Mouse (Mus musculus): ENCODE results near the gene Rdh16f1. TPM values are rescaled to one million over a fixed set of nuclear protein-coding genes. Genes with fewer than 3 reads are reported as not detected.
"Not testable (repeated sequence)": the region's sequence is repeated elsewhere in the genome, so short reads cannot be mapped to it uniquely, and the experiment has no call there.

The Rdh16f1 gene
- total and polyA plus RNA-seq, 3 experiments = not detected

DNA sequence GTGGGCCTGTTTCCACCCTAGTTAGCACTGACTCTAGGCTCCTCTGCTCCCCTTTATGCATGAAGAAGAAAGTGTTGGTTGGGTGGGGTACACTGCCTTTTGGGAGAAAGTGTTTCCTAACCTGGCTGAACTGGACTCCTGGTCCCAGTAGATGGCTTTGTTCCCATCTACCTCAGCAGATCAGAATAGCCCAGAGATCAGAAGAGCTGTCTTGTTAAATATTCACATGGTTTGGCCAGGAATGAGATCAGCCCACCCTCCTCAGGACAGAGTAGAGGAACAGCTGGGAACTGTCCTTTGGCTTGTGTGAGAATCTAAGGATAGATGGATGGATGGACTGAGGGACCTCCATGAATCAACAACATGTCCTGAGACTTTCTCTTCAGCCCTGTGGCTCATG is 56.3 kb downstream of the Rdh16f1 start:
- H3K4me3 ChIP-seq (replicated peaks in 1 of 3; ENCODE audit: low read depth in 2 of 3, low read length in 2 of 3, poor library complexity in 1 of 3) = no peak overlapping the region
- H3K9ac ChIP-seq (ENCODE audit: insufficient read depth, low read depth) = no peak overlapping the region
- no peak overlapping the region for H3K27ac ChIP-seq (ENCODE audit: insufficient read depth, low read depth)
- peaks cover 21% of the 10 kb centered on the region for H3K27me3 ChIP-seq (replicated peaks)
- no peak overlapping the region for H3K4me2 ChIP-seq (ENCODE audit: insufficient read depth, low read depth, poor library complexity, severe bottlenecking)
- in situ Hi-C loops (cut with MboI; ENCODE audit: low pct_ligation_motif_present, low pct_unique_long_range_greater_than_20kb, low sequenced_read_pairs) (no loop called here), dilution Hi-C loops (cut with MboI; ENCODE audit: extremely low pct_ligation_motif_present, extremely low pct_unique_long_range_greater_than_20kb, low sequenced_read_pairs) (no loop called here)
- H3K79me2 ChIP-seq (replicated peaks; ENCODE audit: control insufficient read depth, extremely low read depth, insufficient read depth, poor library complexity, severe bottlenecking) = no peaks in the 10 kb centered on the region
- DNase-seq (ENCODE audit: extremely low read depth) = no peak
- H3K4me1 ChIP-seq (ENCODE audit: control insufficient read depth in 1 of 2, insufficient read depth in 2 of 2) = no peaks in the 10 kb centered on the region
- TF ChIP-seq PAX5 (IDR thresholded peaks at IDR 0.05; ENCODE audit: low read length) (no peak), POLR2A (IDR thresholded peaks at IDR 0.05; ENCODE audit: low read depth, low read length) (no peak), USF2 (conservative IDR thresholded peaks at IDR 0.05; ENCODE audit: low read depth, low read length) (no peak), NRF1 (IDR thresholded peaks at IDR 0.05; ENCODE audit: low read depth, low read length) (no peak), IRF4 (IDR thresholded peaks at IDR 0.05; ENCODE audit: low read depth, low read length) (no peak), KAT2A (IDR thresholded peaks at IDR 0.05; ENCODE audit: insufficient replicate concordance, low read length) (no peak), SIN3A (IDR thresholded peaks at IDR 0.05; ENCODE audit: low read length) (no peak)
- no peaks in the 10 kb centered on the region for H3K36me3 ChIP-seq (replicated peaks in 1 of 2; ENCODE audit: control insufficient read depth in 1 of 2, insufficient read depth in 1 of 2, low read length in 1 of 2)
- H3K9me3 ChIP-seq (replicated peaks; ENCODE audit: low read length) = no peaks in the 10 kb centered on the region

DNA sequence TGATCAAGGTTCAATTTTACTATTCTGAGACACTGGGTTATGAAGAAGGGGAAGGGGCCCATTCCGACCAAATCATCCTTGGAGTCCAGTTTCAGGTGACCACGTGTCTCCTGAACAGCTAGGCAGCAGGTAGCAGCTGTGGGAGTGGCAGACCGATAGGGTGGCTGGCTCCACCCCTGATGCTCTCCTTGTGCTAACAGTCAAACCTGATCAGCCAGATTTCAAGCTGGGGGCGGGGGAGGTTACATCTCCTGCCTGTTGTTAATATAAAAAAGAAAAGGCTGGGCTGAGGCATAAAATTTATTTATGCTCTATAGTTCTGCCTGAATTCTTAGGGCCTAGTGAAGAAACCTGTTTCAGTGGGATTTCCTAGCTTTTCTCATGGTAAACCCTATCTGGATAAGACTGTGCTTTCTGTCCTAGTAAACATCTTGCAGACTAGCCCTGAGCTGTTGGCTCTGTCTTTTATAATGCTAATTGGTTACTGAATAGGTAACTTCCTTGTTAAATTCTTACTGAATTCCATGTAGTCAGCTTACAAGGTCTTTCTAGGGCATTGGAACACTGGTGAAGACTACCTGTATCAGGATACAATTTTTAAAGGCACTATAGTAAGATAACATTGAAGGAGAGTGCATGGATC is 57.8 kb downstream of the Rdh16f1 start:
- H3K9ac ChIP-seq (ENCODE audit: insufficient read depth, low read depth); H3K36me3 ChIP-seq (replicated peaks in 1 of 2; ENCODE audit: control insufficient read depth in 1 of 2, insufficient read depth in 1 of 2, low read length in 1 of 2); H3K79me2 ChIP-seq (replicated peaks; ENCODE audit: control insufficient read depth, extremely low read depth, insufficient read depth, poor library complexity, severe bottlenecking); in situ Hi-C loops (cut with MboI; ENCODE audit: low pct_ligation_motif_present, low pct_unique_long_range_greater_than_20kb, low sequenced_read_pairs); H3K4me1 ChIP-seq (ENCODE audit: control insufficient read depth in 1 of 2, insufficient read depth in 2 of 2); H3K4me3 ChIP-seq (replicated peaks in 1 of 3; ENCODE audit: low read depth in 2 of 3, low read length in 2 of 3, poor library complexity in 1 of 3); dilution Hi-C loops (cut with MboI; ENCODE audit: extremely low pct_ligation_motif_present, extremely low pct_unique_long_range_greater_than_20kb, low sequenced_read_pairs); H3K4me2 ChIP-seq (ENCODE audit: insufficient read depth, low read depth, poor library complexity, severe bottlenecking); DNase-seq (ENCODE audit: extremely low read depth); H3K27ac ChIP-seq (ENCODE audit: insufficient read depth, low read depth); H3K9me3 ChIP-seq (replicated peaks; ENCODE audit: low read length): not testable (repeated sequence)
- peaks cover 22% of the 10 kb centered on the region for H3K27me3 ChIP-seq (replicated peaks)

- H3K9ac ChIP-seq (ENCODE audit: insufficient read depth, low read depth); dilution Hi-C loops (cut with MboI; ENCODE audit: extremely low pct_ligation_motif_present, extremely low pct_unique_long_range_greater_than_20kb, low sequenced_read_pairs); H3K4me1 ChIP-seq (ENCODE audit: control insufficient read depth in 1 of 2, insufficient read depth in 2 of 2); H3K79me2 ChIP-seq (replicated peaks; ENCODE audit: control insufficient read depth, extremely low read depth, insufficient read depth, poor library complexity, severe bottlenecking); H3K9me3 ChIP-seq (replicated peaks; ENCODE audit: low read length); DNase-seq (ENCODE audit: extremely low read depth); H3K27me3 ChIP-seq (replicated peaks); in situ Hi-C loops (cut with MboI; ENCODE audit: low pct_ligation_motif_present, low pct_unique_long_range_greater_than_20kb, low sequenced_read_pairs); H3K36me3 ChIP-seq (replicated peaks in 1 of 2; ENCODE audit: control insufficient read depth in 1 of 2, insufficient read depth in 1 of 2, low read length in 1 of 2); H3K4me3 ChIP-seq (replicated peaks in 1 of 3; ENCODE audit: low read depth in 2 of 3, low read length in 2 of 3, poor library complexity in 1 of 3); H3K4me2 ChIP-seq (ENCODE audit: insufficient read depth, low read depth, poor library complexity, severe bottlenecking); H3K27ac ChIP-seq (ENCODE audit: insufficient read depth, low read depth): not testable (repeated sequence)
Observed at GRCm38 (mm10) chr10:127821806-127822205, 62.2 kb downstream of the Rdh16f1 start.

All from CH12.LX (cell line).